ENCODE assay signal across 8 mouse cellular contexts in the genomic region with DNA sequence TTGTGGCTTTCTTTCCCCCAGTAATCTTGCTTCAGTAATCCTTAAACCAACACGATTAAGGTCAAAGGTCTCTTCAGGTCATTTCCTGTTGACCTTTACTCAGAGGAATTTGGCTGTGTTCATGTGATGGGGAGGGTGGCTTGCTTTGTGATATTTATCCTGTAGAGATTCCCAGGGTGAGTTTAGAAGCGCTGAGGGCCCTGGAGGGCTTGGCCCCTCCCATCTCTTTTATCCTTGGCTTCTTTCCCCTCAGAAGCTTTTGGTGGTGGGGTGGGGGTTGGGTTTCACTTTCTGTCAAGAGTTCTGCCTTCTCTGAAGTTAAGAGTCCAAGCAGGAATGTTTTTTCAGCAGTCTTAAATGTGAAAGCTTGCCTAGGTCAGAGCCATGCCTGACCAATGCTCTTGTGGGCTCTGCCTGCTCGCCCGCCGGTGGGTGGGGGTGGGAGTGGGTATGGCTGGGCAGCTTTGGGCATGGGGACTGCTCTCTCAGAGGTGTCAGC. TPM values are rescaled to one million over a fixed set of nuclear protein-coding genes. Genes with fewer than 3 reads are reported as not detected.
DNase-seq lines count a peak whose midpoint lies in the region; ATAC-seq and TF ChIP-seq lines count a peak whose summit lies in the region.

No protein-coding gene starts in this region.

- H3K4me3 ChIP-seq in gastrocnemius, adult 2 months = peak overlapping the region; percentile 33
- no peak overlapping the region for H3K4me3 ChIP-seq in forebrain, embryonic 14.5 days (ENCODE audit: low read depth, low read length)
- H3K4me3 ChIP-seq in liver, embryonic 12.5 days = no peak overlapping the region
- no peak overlapping the region for H3K4me3 ChIP-seq in neural tube, embryonic 14.5 days (ENCODE audit: low read depth, low read length)

- TF ChIP-seq CTCF in gastrocnemius, adult 2 months (IDR thresholded peaks at IDR 0.05) = no peak

- DNase-seq in gastrocnemius, adult 2 months = no peak
- DNase-seq in gastrocnemius, adult 8-10 months (ENCODE audit: low spot score in 2 of 2) = no peak
- peak; percentile 23 for DNase-seq in forebrain, embryonic 14.5 days (ENCODE audit: low spot score)
- DNase-seq in spleen, postnatal 4 days (ENCODE audit: low spot score in 2 of 2) = no peak
- no peak for DNase-seq in spleen, postnatal 14 days (ENCODE audit: low spot score in 2 of 2)

- H3K36me3 ChIP-seq in forebrain, embryonic 14.5 days (ENCODE audit: control insufficient read depth, insufficient read depth, low read length) = no peaks in the 10 kb centered on the region
- H3K36me3 ChIP-seq in liver, embryonic 12.5 days = no peaks in the 10 kb centered on the region
- H3K36me3 ChIP-seq in neural tube, embryonic 14.5 days (ENCODE audit: control insufficient read depth, insufficient read depth, low read length) = no peaks in the 10 kb centered on the region

- H3K27ac ChIP-seq in gastrocnemius, adult 2 months = peak overlapping the region; percentile 71
- H3K27ac ChIP-seq in forebrain, embryonic 14.5 days (ENCODE audit: low read depth, low read length) = no peak overlapping the region
- H3K27ac ChIP-seq in liver, embryonic 12.5 days = peak overlapping the region; percentile 63
- H3K27ac ChIP-seq in neural tube, embryonic 14.5 days (ENCODE audit: low read depth, low read length) = no peak overlapping the region; the same call in 1 of the 2 replicates

- H3K4me2 ChIP-seq in forebrain, embryonic 14.5 days (ENCODE audit: low read length) = no peak overlapping the region
- H3K4me2 ChIP-seq in liver, embryonic 12.5 days = peak overlapping the region; percentile 45
- no peak overlapping the region for H3K4me2 ChIP-seq in neural tube, embryonic 14.5 days (ENCODE audit: low read depth, low read length)

- ATAC-seq in forebrain, embryonic 14.5 days = 0 out of 2 replicates have a peak, but pooled peaks have one; percentile 43
- ATAC-seq in inflammation-experienced regulatory T-cells, adult 6 months = peak; percentile 28
- peak; percentile 55; the same call in 1 of the 2 replicates for ATAC-seq in liver, embryonic 12.5 days
- peak; percentile 34; the same call in 1 of the 2 replicates for ATAC-seq in neural tube, embryonic 14.5 days (ENCODE audit: low read depth)

- H3K27me3 ChIP-seq in forebrain, embryonic 14.5 days (replicated peaks; ENCODE audit: control insufficient read depth, insufficient read depth, low read length) = no peaks in the 10 kb centered on the region
- no peaks in the 10 kb centered on the region for H3K27me3 ChIP-seq in liver, embryonic 12.5 days (replicated peaks)
- H3K27me3 ChIP-seq in neural tube, embryonic 14.5 days (ENCODE audit: control insufficient read depth, insufficient read depth, low read length) = no peaks in the 10 kb centered on the region

- intact Hi-C loops in gastrocnemius, adult 2 months (cut with DNase I) = no loop called here

- no peak overlapping the region for H3K9ac ChIP-seq in forebrain, embryonic 14.5 days (ENCODE audit: low read length)
- H3K9ac ChIP-seq in liver, embryonic 12.5 days = no peak overlapping the region
- no peak overlapping the region for H3K9ac ChIP-seq in neural tube, embryonic 14.5 days (replicated peaks; ENCODE audit: low read depth, low read length)

- H3K4me1 ChIP-seq in forebrain, embryonic 14.5 days (ENCODE audit: control insufficient read depth, insufficient read depth, low read length) = peaks cover 8% of the 10 kb centered on the region
- peaks cover 30% of the 10 kb centered on the region for H3K4me1 ChIP-seq in liver, embryonic 12.5 days
- peaks cover 4% of the 10 kb centered on the region; the same call in 1 of the 2 replicates for H3K4me1 ChIP-seq in neural tube, embryonic 14.5 days (ENCODE audit: control insufficient read depth, insufficient read depth, low read length)

- H3K9me3 ChIP-seq in forebrain, embryonic 14.5 days (replicated peaks; ENCODE audit: control insufficient read depth, low read length) = no peaks in the 10 kb centered on the region
- no peaks in the 10 kb centered on the region for H3K9me3 ChIP-seq in liver, embryonic 12.5 days (replicated peaks)
- no peaks in the 10 kb centered on the region for H3K9me3 ChIP-seq in neural tube, embryonic 14.5 days (ENCODE audit: control insufficient read depth, low read length)

- WGBS in forebrain, embryonic 14.5 days = 1% methylated on average over 5 of the region's 5 CpGs
- WGBS in liver, embryonic 12.5 days (ENCODE audit: insufficient replicate concordance) = 19% methylated on average over 5 of the region's 5 CpGs
- WGBS in neural tube, embryonic 14.5 days = 4% methylated on average over 5 of the region's 5 CpGs

RNA-seq across cellular contexts. Expression of a gene that starts 18.1 kb away (rescaled TPM):
- total RNA-seq in gastrocnemius, adult 2 months (2021) = 1 to 10 TPM; 5.7 to 6.2 TPM
- 1 to 10 TPM; 3.7 to 6.8 (median 4.1) TPM for total RNA-seq in gastrocnemius, adult 8-10 months (2022)
- polyA plus RNA-seq in forebrain, embryonic 14.5 days (2014; fragmentation: Nextera tagmentation; extraction: Ambion mirVana) = 17.4 and 30.3 TPM in 2 replicates
- polyA plus RNA-seq in inflammation-experienced regulatory T-cells, adult 6 months (2017; shearing (Covaris generic)) = 1 to 10 TPM; 2.0 to 3.1 (median 2.9) TPM
- 8.0 and 8.8 TPM in 2 replicates for polyA plus RNA-seq in liver, embryonic 12.5 days (2016; fragmentation: Nextera tagmentation; extraction: Ambion mirVana)
- polyA plus RNA-seq in neural tube, embryonic 14.5 days (2014; fragmentation: Nextera tagmentation; extraction: Ambion mirVana) = 34.9 and 37.3 TPM in 2 replicates

Comparison
In these comparisons a context has a peak if more than half of its experiments do, and no peak if none do; other contexts are left out.
1. H3K27ac ChIP-seq: peak in gastrocnemius, adult 2 months (single experiment) and liver, embryonic 12.5 days (single experiment); none in forebrain, embryonic 14.5 days (single experiment) and neural tube, embryonic 14.5 days (single experiment).
2. Peak in every context shown above with its lines, with median percentiles within 50 percentile points of each other: ATAC-seq.